Mouse (Mus musculus): ENCODE measurements around the gene Olfr1193. TPM values are rescaled to one million over a fixed set of nuclear protein-coding genes. Genes with fewer than 3 reads are reported as not detected.
"Not testable (repeated sequence)": the region's sequence is repeated elsewhere in the genome, so short reads cannot be mapped to it uniquely, and the experiment has no call there.

Olfr1193 gene
- not detected for total RNA-seq (2021)
- long read RNA-seq, experiment 1, result 0 reads
- long read RNA-seq, experiment 2, result 0 reads

DNA sequence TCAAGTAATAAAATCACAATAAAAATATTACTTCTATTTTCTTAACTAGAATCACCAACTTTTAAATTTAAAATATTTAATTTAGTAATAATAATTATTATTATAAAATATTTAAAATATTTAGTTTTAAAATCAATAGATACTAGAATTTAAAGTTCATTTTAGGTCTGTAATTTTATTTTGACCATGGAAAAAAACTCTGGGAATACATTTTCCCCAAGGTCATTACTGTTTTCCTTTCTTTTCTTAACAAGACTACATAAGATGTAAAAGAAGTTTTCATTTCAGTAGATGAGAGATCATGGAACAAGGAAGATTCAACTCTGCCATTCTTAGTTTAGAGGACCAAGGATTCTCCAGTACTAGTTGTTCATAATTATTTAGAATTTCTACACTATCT is at the start of gene Olfr1193:
Olfr1193 (plus strand) TSS at position 301 of the 400 bp plus-strand sequence.
- DNase-seq (ENCODE audit: low spot score in 2 of 2), result not testable (repeated sequence)

DNA sequence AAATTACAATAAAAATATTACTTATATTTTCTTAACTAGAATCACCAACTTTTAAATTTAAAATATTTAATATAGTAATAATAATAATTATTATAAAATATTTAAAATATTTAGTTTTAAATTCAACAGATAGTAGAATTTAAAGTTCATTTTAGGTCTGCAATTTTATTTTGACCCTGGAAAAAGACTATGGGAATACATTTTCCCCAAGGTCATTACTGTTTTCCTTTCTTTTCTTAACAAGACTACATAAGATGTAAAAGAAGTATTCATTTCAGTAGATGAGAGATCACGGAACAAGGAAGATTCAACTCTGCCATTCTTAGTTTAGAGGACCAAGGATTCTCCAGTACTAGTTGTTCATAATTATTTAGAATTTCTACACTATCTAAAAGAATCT is 35.2 kb upstream of the Olfr1193 start, which contains the start of gene Olfr1191-ps1:
Olfr1191-ps1 (plus strand) TSS at position 301 of the 400 bp plus-strand sequence.
- DNase-seq (ENCODE audit: low spot score in 2 of 2), result not testable (repeated sequence)

DNA sequence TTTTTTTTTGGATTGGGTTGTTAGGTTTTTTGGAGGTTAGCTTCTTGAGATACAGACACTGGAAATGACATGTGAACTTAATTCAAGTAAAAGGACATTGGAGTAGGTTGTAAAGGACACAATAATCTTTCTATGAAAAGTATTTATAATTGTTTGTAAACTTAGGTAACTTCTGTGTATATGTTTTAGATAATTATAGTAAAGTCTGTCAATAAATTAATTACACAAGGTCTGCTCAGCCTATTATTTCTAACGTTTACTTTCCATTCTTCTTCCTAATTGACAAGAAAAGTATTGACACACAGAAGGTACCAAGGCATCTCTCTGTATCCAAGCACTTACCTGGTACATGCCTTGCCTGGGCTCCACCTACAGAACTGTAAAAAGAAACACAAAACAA is 27.2 kb upstream of the Olfr1193 start, which contains the start of gene Olfr1192-ps1:
Olfr1192-ps1 (plus strand) TSS at position 301 of the 400 bp plus-strand sequence.
- no peak for DNase-seq (ENCODE audit: low spot score in 2 of 2)

DNA sequence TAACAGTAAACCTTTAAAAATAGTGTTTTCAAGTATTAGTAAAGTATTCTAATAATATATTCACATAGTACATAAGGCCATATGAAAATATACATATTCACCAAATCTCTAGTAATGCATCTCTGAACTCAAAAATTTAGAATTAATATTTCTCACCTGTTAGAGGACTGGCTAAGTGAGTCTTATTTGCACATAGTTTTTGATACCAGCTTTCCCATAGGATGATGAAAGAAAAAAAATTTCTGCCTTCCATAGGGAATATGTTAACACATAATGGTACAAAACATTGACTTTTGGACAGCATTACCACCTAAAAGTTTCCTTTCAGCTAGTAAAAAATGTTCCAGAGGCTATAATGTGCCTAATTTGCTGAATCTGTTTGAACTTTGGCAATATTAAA is 13.7 kb downstream of the Olfr1193 start, which contains the start of gene Olfr1195:
Olfr1195 (minus strand) TSS at position 101 of the 400 bp plus-strand sequence.
- no peak for DNase-seq (ENCODE audit: low spot score in 2 of 2)

DNA sequence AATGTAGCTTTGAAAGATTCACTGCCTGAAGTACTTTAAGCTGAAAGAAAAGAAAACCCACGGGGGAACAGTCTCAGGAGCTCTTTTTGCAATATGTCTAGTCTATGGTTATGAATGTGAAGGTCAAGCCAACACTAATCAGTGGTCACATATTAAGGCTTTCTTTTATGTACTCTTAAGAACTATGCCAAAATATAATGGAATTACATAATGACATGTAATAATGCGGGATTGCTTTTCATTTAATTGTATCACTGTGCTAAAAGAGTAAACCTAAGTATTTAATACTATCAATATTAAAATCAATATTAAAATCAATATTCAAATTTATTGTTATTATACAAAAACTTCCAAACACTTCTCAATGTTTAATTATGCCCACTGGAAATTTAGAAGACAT is 29.1 kb downstream of the Olfr1193 start, which contains the start of gene Olfr1196:
Olfr1196 (minus strand) TSS at position 101 of the 400 bp plus-strand sequence.
- DNase-seq (ENCODE audit: low spot score in 2 of 2), result no peak

Other genes with a start within 250 kb of the Olfr1193 start
- not detected for gene Olfr1181, start 249.5 kb upstream of the Olfr1193 start, total RNA-seq (2021)
- not detected for gene Gm13757, start 226.5 kb upstream of the Olfr1193 start, total RNA-seq (2021)
- not detected for gene Olfr1183, start 220.8 kb upstream of the Olfr1193 start, total RNA-seq (2021)
- not detected for gene Olfr1184, start 192.0 kb upstream of the Olfr1193 start, total RNA-seq (2021)
- not detected for gene Olfr1185-ps1, start 182.3 kb upstream of the Olfr1193 start, total RNA-seq (2021)
- not detected for gene Olfr1186, start 157.1 kb upstream of the Olfr1193 start, total RNA-seq (2021)
- not detected for gene Olfr1188, start 118.7 kb upstream of the Olfr1193 start, total RNA-seq (2021)
- gene Olfr1189, start 89.2 kb upstream of the Olfr1193 start, total RNA-seq (2021), result not detected
- not detected for gene Olfr1191-ps1, start 35.1 kb upstream of the Olfr1193 start, total RNA-seq (2021)
- not detected for gene Olfr1192-ps1, start 27.1 kb upstream of the Olfr1193 start, total RNA-seq (2021)
- gene Olfr1195, start 13.6 kb downstream of the Olfr1193 start, total RNA-seq (2021), result not detected
- not detected for gene Olfr1196, start 29.0 kb downstream of the Olfr1193 start, total RNA-seq (2021)
- not detected for gene Olfr1197, start 56.7 kb downstream of the Olfr1193 start, total RNA-seq (2021)
- not detected for gene Olfr1198, start 75.7 kb downstream of the Olfr1193 start, total RNA-seq (2021)
- gene Olfr1199, start 84.8 kb downstream of the Olfr1193 start, total RNA-seq (2021), result not detected
- not detected for gene Olfr1200, start 94.9 kb downstream of the Olfr1193 start, total RNA-seq (2021)
- not detected for gene Olfr1201, start 117.4 kb downstream of the Olfr1193 start, total RNA-seq (2021)
- gene Olfr1202, start 138.9 kb downstream of the Olfr1193 start, total RNA-seq (2021), result under 1 TPM in 1 of 2 experiments, not detected in 1; 0.07 TPM
- gene Olfr1205, start 154.1 kb downstream of the Olfr1193 start, total RNA-seq (2021), result not detected
- not detected for gene Olfr1204, start 173.7 kb downstream of the Olfr1193 start, total RNA-seq (2021)
- not detected for gene Olfr1206, start 187.6 kb downstream of the Olfr1193 start, total RNA-seq (2021)
- gene Olfr1208, start 226.7 kb downstream of the Olfr1193 start, total RNA-seq (2021), result not detected
- gene Olfr1209, start 239.5 kb downstream of the Olfr1193 start, total RNA-seq (2021), result not detected

Data from gastrocnemius, postnatal 4 days (tissue).